Mouse (Mus musculus) forebrain, embryonic 14.5 days (tissue): Measurements from ENCODE around the gene Eps8. TPM values are rescaled to one million over a fixed set of nuclear protein-coding genes. Genes with fewer than 3 reads are reported as not detected.

Source experiments
- ATAC-seq: fragments of 200-750 bp; cut with Nextera tagmentation; 2 replicates; pipeline ENCODE4 v1.8.0; 2017; ENCODE audit warnings: mild to moderate bottlenecking, moderate library complexity
- DNase-seq: peaks from one replicate; pipeline ENCODE4 v3.0.0-alpha.2; 2015; ENCODE audit warnings: low spot score
- H3K27ac ChIP-seq: fragments of 300-500 bp; sonication (generic); 2 replicates; pipeline ENCODE4 v1.5.1; 2014; ENCODE audit warnings: low read depth, mild to moderate bottlenecking, control low read depth, low read length, moderate library complexity
- H3K27me3 ChIP-seq: fragments of 300-500 bp; sonication (generic); replicated peaks from 2 replicates; pipeline ENCODE4 v1.6.1; 2014; ENCODE audit warnings: low read length, control low read depth, mixed read lengths; ENCODE audit not compliant: control insufficient read depth, insufficient read depth
- H3K36me3 ChIP-seq: fragments of 300-500 bp; sonication (generic); 2 replicates; pipeline ENCODE4 v1.6.1; 2014; ENCODE audit warnings: low read length, control low read depth; ENCODE audit not compliant: control insufficient read depth, insufficient read depth
- H3K4me1 ChIP-seq: fragments of 300-500 bp; sonication (generic); 2 replicates; pipeline ENCODE4 v1.6.1; 2014; ENCODE audit warnings: antibody characterized with exemption, low read length, control low read depth; ENCODE audit not compliant: control insufficient read depth, insufficient read depth
- H3K4me2 ChIP-seq: fragments of 300-500 bp; sonication (generic); 2 replicates; pipeline ENCODE4 v1.6.1; 2014; ENCODE audit warnings: mild to moderate bottlenecking, control low read depth, low read length
- H3K4me3 ChIP-seq: fragments of 300-500 bp; sonication (generic); 2 replicates; pipeline ENCODE4 v1.5.1; 2014; ENCODE audit warnings: low read depth, low read length, control low read depth
- H3K9ac ChIP-seq: fragments of 300-500 bp; sonication (generic); 2 replicates; pipeline ENCODE4 v1.6.1; 2014; ENCODE audit warnings: mild to moderate bottlenecking, low read length, control low read depth, moderate library complexity
- H3K9me3 ChIP-seq: fragments of 300-500 bp; sonication (generic); replicated peaks from 2 replicates; pipeline ENCODE4 v1.6.1; 2016; ENCODE audit warnings: low read length, control low read depth, mixed read lengths; ENCODE audit not compliant: control insufficient read depth
- WGBS: fragments of 180-500 bp; shearing (Covaris S2); extraction: QIAGEN DNeasy Blood & Tissue Kit; methylation state at CpG from one replicate; pipeline ENCODE4 v1.1.7; 2014; 5-methylcytosine and 5-hydroxymethylcytosine counted together
- polyA plus RNA-seq: library from polyadenylated mRNA; unstranded; fragments of >200 nt; fragmentation: Nextera tagmentation; extraction: Ambion mirVana; gene quantifications from 2 replicates; pipeline ENCODE4 v1.2.1, GENCODE M21; 2014

Eps8 gene
- polyA plus RNA-seq, 1 experiment from 2014 or later = 11.4 TPM

GRCm38 (mm10) chr6:137469541-137469940, 185.1 kb downstream of the Eps8 start:
- DNase-seq (no peak), ATAC-seq (no peak)
- no peak overlapping the region for H3K27ac ChIP-seq
- H3K4me1 ChIP-seq = peaks cover 8% of the 10 kb centered on the region
- H3K9me3 ChIP-seq = no peaks in the 10 kb centered on the region
- 95% methylated on average over 4 of the region's 4 CpGs for WGBS
- H3K27me3 ChIP-seq = 0 out of 2 replicates have a peak, but pooled peaks cover 5% of the 10 kb centered on the region
- no peak overlapping the region for H3K4me2 ChIP-seq
- no peaks in the 10 kb centered on the region for H3K36me3 ChIP-seq
- no peak overlapping the region for H3K4me3 ChIP-seq
- no peak overlapping the region for H3K9ac ChIP-seq

GRCm38 (mm10) chr6:137467696-137468095, 187.0 kb downstream of the Eps8 start:
- ATAC-seq = no peak
- H3K36me3 ChIP-seq = no peaks in the 10 kb centered on the region
- WGBS = 92% methylated on average over 3 of the region's 3 CpGs
- no peak overlapping the region for H3K4me3 ChIP-seq
- peaks cover 8% of the 10 kb centered on the region for H3K4me1 ChIP-seq
- no peak for DNase-seq
- no peaks in the 10 kb centered on the region for H3K9me3 ChIP-seq
- H3K9ac ChIP-seq = no peak overlapping the region
- 0 out of 2 replicates have a peak, but pooled peaks cover 5% of the 10 kb centered on the region for H3K27me3 ChIP-seq
- H3K27ac ChIP-seq = no peak overlapping the region
- H3K4me2 ChIP-seq = no peak overlapping the region

GRCm38 (mm10) chr6:137466256-137466655, 188.4 kb downstream of the Eps8 start:
- Histone ChIP-seq H3K4me2 (no peak overlapping the region), H3K27ac (no peak overlapping the region), H3K36me3 (peaks cover 14% of the 10 kb centered on the region; the same call in 1 of the 2 replicates), H3K9ac (no peak overlapping the region), H3K27me3 (0 out of 2 replicates have a peak, but pooled peaks cover 5% of the 10 kb centered on the region), H3K4me3 (no peak overlapping the region), H3K4me1 (peaks cover 8% of the 10 kb centered on the region), H3K9me3 (no peaks in the 10 kb centered on the region)
- ATAC-seq (no peak), DNase-seq (no peak)
- WGBS = 81% methylated on average over 2 of the region's 2 CpGs

- Histone ChIP-seq H3K9me3 (no peaks in the 10 kb centered on the region), H3K27me3 (0 out of 2 replicates have a peak, but pooled peaks cover 5% of the 10 kb centered on the region), H3K4me1 (no peaks in the 10 kb centered on the region; the same call in 1 of the 2 replicates), H3K4me3 (no peak overlapping the region), H3K27ac (no peak overlapping the region), H3K36me3 (peaks cover 14% of the 10 kb centered on the region; the same call in 1 of the 2 replicates), H3K4me2 (no peak overlapping the region), H3K9ac (no peak overlapping the region)
- peak; percentile 66; the same call in 1 of the 2 replicates for ATAC-seq
- WGBS = 18% methylated on average over 2 of the region's 2 CpGs
- DNase-seq = peak; percentile 76
These were observed 189.4 kb downstream of the Eps8 start for GRCm38 (mm10) chr6:137465253-137465652.

- Histone ChIP-seq H3K27ac (no peak overlapping the region), H3K9me3 (no peaks in the 10 kb centered on the region), H3K9ac (no peak overlapping the region), H3K36me3 (peaks cover 14% of the 10 kb centered on the region; the same call in 1 of the 2 replicates), H3K4me3 (no peak overlapping the region), H3K4me2 (no peak overlapping the region), H3K4me1 (no peaks in the 10 kb centered on the region), H3K27me3 (no peaks in the 10 kb centered on the region)
- 90% methylated on average over 5 of the region's 5 CpGs for WGBS
- ATAC-seq (no peak), DNase-seq (no peak)
These were observed 190.9 kb downstream of the Eps8 start for GRCm38 (mm10) chr6:137463771-137464170.

- 92% methylated on average over 7 of the region's 7 CpGs for WGBS
- ATAC-seq (no peak), DNase-seq (no peak)
- 0 out of 2 replicates have a peak, but pooled peaks cover 2% of the 10 kb centered on the region for H3K27me3 ChIP-seq
- no peak overlapping the region for H3K27ac ChIP-seq
- no peaks in the 10 kb centered on the region for H3K9me3 ChIP-seq
- no peak overlapping the region for H3K9ac ChIP-seq
- no peak overlapping the region for H3K4me3 ChIP-seq
- H3K36me3 ChIP-seq = peaks cover 14% of the 10 kb centered on the region; the same call in 1 of the 2 replicates
- H3K4me2 ChIP-seq = no peak overlapping the region
- no peaks in the 10 kb centered on the region for H3K4me1 ChIP-seq
These were observed 196.5 kb downstream of the Eps8 start for GRCm38 (mm10) chr6:137458136-137458535.

- H3K9me3 ChIP-seq = no peaks in the 10 kb centered on the region
- H3K9ac ChIP-seq = no peak overlapping the region
- peaks cover 9% of the 10 kb centered on the region; the same call in 1 of the 2 replicates for H3K36me3 ChIP-seq
- H3K4me1 ChIP-seq = no peaks in the 10 kb centered on the region
- DNase-seq (no peak), ATAC-seq (no peak)
- no peak overlapping the region for H3K27ac ChIP-seq
- WGBS = 65% methylated on average over 7 of the region's 7 CpGs
- no peak overlapping the region for H3K4me3 ChIP-seq
- 0 out of 2 replicates have a peak, but pooled peaks cover 2% of the 10 kb centered on the region for H3K27me3 ChIP-seq
- H3K4me2 ChIP-seq = no peak overlapping the region
These were observed 197.5 kb downstream of the Eps8 start for GRCm38 (mm10) chr6:137457210-137457609.

- Histone ChIP-seq H3K36me3 (no peaks in the 10 kb centered on the region), H3K9me3 (no peaks in the 10 kb centered on the region), H3K27me3 (0 out of 2 replicates have a peak, but pooled peaks cover 2% of the 10 kb centered on the region), H3K4me1 (no peaks in the 10 kb centered on the region), H3K4me3 (no peak overlapping the region), H3K27ac (no peak overlapping the region), H3K9ac (no peak overlapping the region), H3K4me2 (no peak overlapping the region)
- WGBS = 83% methylated on average over 7 of the region's 7 CpGs
- DNase-seq (no peak), ATAC-seq (no peak; the same call in 1 of the 2 replicates)
These were observed 198.6 kb downstream of the Eps8 start for GRCm38 (mm10) chr6:137456064-137456463.

- Histone ChIP-seq H3K27me3 (0 out of 2 replicates have a peak, but pooled peaks cover 2% of the 10 kb centered on the region), H3K27ac (no peak overlapping the region), H3K4me2 (no peak overlapping the region), H3K36me3 (no peaks in the 10 kb centered on the region), H3K4me1 (no peaks in the 10 kb centered on the region), H3K9me3 (no peaks in the 10 kb centered on the region), H3K4me3 (no peak overlapping the region), H3K9ac (no peak overlapping the region)
- ATAC-seq = peak; percentile 83
- DNase-seq = peak; percentile 84
- 11% methylated on average over 10 of the region's 10 CpGs for WGBS
These were observed 199.1 kb downstream of the Eps8 start for GRCm38 (mm10) chr6:137455537-137456041.
